Mouse (Mus musculus): Measurements from ENCODE around the gene Dcaf7.

- TF ChIP-seq CTCF (IDR thresholded peaks at IDR 0.05; ENCODE audit: borderline replicate concordance, insufficient read depth, low read length), result no peak
- TF ChIP-seq POLR2A (IDR thresholded peaks at IDR 0.05; ENCODE audit: low read depth, low read length), result no peak
Observed at GRCm38 (mm10) chr11:106016440-106016839, 20.2 kb upstream of the Dcaf7 start.
